Mouse (Mus musculus) G1E-ER4 (cell line): ENCODE measurements around the gene Dbn1. TPM values are rescaled to one million over a fixed set of nuclear protein-coding genes. Genes with fewer than 3 reads are reported as not detected.

Experiments
- GATA1 ChIP-seq: IDR thresholded peaks from one replicate; pipeline ENCODE4 v1.8.0; 2012; ENCODE audit warnings: low read length, inconsistent platforms
- polyA plus RNA-seq: library from polyadenylated mRNA; stranded (reverse); fragments of >175 nt; gene quantifications from 2 replicates; pipeline ENCODE4 v1.2.3, GENCODE M21; 2012

Dbn1 gene
- polyA plus RNA-seq, 1 experiment: 0.03 TPM

DNA sequence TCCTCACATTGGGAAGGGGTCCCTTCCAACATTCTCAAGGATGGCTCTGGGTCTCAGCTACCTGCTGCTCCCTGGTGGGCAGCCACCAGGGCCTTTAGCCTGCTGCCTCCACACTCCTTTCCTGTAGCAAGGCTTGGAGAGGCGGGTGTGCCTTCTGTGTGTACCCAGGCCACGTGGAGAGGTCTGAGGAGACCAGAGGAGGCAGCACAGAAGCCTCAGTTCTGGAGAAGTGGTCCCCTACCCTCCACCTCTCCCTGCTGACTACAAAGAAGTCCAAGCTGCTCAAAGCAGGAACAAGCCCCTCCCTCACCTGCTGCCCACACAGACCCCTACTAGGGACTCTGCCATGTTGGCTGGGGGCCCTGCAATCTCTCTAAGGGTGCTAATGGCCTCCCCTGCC, 6.3 kb upstream of the Dbn1 start:
- no peak for TF ChIP-seq GATA1

DNA sequence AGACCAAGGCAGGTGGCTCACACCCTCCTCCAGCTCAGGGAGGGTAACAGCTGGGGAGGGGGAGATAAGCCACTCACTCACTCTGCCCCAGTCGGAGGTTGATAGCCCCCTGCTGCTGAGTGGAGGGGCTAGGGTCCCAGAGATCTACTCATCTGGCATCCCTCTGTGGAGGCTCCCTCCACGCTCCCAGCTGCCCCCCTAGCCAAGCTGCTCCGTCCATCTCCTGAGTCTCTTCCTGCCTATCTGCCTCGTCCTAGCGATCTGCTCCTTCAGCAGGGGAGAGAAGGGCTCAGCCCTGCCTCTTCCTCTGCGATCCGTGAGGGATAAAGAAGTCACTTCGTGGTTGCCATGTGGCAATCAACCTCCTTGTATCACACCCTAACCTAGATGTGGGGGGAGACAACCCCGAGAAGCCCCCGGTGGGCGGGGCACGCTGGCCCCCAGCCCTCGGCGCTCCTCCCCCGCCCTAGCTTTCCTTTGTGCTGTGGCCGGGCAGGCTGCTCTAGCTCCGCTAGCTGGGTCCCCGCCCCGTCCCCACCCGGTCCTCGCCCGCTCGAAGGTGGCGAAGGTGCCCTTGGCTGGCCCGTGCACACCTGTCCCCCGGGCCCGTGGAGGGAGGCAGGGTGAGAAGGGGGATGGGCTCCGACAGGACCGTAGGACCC, 864 bp downstream of the Dbn1 start:
- no peak for TF ChIP-seq GATA1

DNA sequence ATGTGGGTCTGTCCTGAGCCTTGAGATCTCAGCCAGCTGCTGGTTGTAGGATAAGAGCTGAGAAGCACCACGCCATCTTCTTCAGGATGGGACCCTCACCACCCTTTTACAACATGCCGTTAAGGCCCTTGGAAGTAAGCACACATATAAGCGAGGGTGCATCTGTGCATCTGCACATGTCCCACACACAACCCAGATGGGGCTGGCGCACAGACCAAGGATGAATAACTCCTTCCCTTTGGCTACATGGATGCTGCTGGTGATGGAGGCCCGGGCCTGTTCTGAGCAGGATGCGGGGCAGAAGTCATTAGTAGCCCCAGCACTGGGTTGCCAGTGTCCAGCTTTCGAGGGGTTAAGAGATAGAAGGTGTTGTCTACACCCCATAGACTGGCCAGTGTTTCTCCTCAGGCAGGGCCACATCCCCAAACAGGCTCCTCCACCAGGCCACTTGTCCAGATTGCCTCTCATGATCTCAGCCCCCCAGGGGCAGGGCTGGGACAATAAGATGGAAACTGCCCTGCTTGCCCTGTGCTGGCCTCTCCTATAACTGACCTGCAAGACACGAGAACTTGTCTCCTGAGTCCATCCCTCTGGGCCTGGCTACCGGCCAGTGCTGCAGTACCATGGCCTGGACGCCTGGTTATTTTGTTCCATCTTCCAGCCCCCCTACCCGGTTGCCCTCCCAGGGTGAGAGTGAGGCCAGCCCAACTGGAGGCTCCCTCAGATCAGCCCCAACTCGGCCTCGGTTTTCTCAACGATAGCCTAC, 1.7 kb downstream of the Dbn1 start:
- TF ChIP-seq GATA1: no peak

DNA sequence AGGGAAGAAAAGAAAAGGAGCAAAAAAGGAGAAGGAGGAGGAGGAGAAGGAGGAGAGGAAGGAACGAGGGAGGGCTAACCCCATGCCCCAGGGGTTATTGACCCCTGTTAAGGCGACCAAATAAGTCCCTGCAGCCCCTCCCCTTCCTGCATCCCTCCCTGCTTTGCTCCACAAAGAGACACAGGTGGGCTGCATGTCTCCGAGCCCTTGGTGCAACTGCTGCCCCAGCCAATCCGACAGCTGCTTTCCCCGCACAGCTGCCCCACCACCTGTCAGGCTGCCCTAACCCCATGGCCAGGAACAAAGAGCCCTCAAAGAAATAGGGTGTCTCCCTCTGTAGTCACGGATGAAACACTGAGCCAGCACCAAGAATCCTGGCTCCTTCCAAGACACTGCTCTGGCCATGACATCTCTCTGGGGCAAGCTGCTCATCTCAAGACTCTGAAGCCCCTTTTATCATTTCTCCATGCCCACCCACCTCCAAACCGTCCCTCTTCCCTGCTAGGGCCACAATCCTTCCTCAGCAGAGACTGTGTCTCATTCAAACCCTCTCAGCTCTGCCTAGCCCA, 3.3 kb downstream of the Dbn1 start:
- TF ChIP-seq GATA1: no peak

DNA sequence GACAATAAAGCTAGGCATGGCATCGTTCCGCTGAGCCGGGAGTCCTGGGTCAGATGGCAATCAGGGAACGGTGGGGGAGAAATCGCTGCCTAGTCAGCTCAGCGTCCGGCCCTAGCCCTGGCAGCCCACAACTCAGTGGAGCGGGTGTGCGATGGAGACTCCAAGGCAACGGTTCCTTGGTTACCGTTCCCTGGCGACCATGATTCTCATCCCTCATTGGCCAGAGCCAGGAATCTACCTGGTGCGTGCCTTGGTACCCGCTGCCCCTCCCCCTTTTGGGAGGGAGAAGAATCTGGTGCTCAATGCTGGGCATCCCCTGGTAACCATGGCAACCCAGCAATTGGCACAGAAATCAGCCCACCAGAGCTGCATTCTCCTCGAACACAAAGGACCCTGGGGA, 4.3 kb downstream of the Dbn1 start:
- no peak for TF ChIP-seq GATA1

DNA sequence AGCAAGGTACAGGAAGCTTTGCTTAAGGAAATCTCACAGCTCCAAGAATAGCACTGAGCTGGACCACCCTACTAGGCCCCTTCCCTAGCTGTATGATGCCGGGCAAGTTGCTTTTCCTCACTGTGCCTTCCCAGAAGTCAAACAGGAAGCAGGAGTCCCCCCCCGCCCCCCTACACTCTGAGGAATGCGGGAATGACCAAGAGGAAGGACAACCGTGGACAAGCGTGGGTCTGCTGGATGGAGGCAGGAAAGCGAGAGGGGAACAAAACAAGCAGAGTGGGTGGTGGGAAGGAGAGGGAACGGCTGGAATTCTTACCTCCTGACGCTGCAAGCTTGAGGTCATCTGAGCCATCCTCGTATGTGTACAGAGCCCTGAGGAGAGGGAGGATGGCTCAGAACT, 4.8 kb downstream of the Dbn1 start:
- no peak for TF ChIP-seq GATA1

DNA sequence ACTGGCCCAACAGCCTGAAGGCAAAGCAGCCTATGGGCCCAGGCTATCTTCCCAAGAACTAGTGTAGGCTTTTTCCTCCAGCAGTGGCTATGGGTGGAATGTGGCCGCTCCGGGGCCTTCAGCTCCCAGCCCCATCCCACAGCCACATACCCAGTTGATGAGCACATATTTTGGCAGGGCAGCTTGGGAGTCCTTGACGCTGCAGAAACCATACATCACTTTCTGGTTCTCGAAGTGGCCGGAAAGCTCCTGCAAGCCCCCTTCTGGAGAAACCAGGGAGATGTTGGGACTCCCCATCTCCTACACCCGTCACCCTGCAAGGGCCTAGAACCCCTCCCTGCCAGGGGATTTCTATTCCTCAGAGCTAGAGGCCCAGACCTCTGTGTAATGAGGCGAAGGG, 5.4 kb downstream of the Dbn1 start:
- no peak for TF ChIP-seq GATA1

DNA sequence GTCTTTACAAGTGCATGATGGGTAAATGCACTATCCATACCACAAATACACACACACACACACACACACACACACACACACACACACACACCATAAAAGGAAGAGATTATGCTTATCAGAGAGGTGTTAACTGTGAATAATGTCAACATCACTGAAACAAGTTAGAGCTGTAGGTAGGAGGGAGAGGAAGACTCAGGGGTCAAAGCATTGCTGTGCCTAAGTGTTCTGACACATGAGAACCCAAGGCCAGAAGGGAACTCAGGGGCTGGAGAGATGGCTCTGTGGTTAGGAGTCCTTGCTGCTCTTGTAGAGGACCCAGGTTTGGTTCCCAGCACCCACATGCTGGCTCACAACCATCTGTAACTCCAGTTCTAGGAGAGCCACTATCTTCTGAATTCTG, 8.0 kb downstream of the Dbn1 start:
- no peak for TF ChIP-seq GATA1

DNA sequence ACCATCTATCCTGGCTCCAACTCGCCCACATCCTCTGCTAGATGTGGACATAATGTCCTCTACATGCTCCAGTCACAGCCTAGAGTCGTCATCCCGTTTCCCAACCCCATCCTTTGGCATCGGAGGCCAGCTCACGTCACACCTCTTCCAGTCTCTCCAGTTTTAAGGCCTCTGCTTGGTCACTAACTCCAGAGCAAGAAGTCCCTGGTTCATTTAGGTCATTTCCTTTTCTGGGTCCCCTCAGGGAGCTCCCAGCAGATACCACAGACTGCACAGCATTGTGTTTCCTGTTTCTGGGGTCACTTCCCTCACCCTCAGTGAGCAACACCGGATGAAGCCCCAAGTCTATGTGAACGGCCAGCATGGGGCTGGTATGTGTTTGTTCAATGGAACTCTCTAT, 8.9 kb downstream of the Dbn1 start:
- no peak for TF ChIP-seq GATA1

DNA sequence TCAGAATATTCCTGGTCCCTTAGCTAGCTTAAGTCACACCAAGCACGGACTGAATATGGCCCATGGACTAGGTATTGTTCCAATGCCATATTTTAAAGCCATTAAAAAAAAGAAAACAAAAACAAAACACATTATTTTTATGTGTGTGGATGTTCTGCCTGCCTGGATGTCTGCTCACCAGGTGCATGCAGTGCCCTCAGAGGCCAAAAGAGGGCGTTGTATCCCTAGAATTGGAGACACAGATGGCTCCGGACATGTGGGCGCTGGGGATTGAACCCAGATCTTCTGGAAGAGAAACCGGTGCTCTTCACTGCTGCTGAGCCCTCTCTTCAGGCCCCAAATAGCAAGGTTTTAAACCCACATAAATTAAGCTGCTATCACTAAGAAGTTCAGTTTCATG, 9.9 kb downstream of the Dbn1 start:
- no peak for TF ChIP-seq GATA1

DNA sequence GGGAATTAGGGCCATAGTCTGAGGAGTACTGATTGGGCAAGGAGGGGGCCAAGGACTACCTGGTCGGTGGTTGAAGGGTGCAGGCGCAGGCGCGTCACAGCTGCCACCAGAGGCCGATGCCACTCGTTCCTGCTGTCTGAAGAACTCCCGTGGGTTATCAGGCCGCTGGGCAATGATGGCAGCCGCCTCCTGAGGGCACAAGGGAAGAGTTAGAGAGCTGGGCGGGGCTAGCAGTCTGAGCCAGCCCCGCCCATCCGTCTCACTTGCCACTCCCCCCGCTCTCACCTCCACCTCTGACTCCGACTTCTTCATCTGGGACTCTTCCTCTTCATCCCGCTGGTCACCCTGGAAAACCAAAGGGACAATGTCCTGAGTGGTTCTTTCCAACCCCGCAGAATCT, 10.4 kb downstream of the Dbn1 start:
- no peak for TF ChIP-seq GATA1

DNA sequence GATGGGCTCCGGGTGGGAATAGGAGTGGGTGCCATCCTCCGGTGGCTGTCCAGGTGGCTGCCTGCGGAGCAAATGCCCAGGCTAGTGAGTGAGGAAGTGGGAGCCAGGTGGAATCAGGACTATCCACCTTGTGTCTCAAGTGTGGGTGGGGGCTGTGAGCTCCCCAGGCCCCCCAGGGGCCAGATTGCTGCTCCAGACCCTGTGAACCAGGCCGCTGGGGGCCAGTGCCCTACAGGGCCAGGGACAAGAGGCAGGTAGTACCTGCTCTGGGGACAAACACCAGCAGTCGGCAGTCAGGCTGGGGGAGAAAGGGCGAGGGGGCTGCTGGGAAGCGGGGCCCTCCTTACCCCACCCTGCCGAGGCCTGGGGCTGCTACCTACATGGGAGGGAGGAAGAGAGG, 11.7 kb downstream of the Dbn1 start:
- no peak for TF ChIP-seq GATA1

DNA sequence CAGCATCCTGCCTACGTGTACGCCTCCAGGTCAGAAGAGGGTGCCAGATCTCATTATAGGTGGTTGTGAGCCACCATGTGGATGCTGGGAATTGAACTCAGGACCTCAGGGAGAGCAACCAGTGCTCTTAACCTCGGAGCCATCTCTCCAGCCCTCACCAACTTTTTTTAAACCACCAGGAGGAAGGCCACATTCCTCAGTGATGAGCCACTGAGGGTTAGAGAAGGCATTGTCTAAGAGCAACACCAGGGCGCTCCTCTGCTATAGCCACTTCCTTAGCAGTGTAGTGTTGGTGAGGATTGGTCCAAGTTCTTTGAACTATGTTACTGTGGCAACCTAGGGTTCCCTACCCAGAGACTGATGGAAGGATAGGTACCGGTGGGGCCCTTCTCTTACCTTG, 12.2 kb downstream of the Dbn1 start:
- TF ChIP-seq GATA1: no peak

DNA sequence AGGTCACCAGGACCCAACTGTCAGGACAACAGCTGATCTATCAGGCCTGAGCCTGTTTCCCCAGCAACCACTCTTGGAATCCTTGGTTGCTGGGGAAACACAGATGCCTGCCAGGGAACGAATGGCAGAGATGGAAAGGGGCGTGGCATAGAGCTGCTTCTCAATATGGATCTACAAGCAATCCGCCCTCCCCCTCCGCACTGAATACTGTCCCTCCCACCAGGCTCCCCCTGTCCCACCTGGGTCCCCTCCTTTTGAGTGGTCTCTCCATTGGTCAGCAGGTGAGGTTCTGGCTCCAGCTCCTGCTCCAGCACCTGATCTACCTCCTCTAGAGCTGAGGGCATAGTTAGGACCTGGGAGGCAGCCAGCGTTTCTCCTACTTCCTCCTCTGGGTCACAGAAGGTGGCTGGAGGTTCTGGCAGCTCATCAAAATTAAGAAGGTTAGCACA, 13.3 kb downstream of the Dbn1 start:
- TF ChIP-seq GATA1: no peak

DNA sequence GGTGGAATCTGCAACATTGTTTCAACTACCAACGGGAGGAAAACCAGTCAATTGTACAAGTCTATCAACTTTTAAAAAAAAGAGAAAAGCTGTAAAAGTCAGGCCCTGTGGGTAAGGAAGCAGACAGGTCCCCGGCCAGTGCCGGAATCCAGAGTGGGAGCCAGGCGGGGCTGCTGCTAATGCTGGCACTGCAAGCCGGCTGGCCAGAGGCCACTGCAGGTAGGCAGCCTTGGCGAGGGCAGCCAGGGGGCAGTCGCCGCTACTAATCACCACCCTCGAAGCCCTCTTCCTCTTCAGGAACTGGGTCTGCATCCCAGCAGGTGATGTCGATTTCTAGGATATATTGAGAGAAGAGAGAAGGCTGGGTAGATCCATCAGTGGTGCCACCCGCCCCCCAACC, 13.9 kb downstream of the Dbn1 start:
- TF ChIP-seq GATA1: no peak

DNA sequence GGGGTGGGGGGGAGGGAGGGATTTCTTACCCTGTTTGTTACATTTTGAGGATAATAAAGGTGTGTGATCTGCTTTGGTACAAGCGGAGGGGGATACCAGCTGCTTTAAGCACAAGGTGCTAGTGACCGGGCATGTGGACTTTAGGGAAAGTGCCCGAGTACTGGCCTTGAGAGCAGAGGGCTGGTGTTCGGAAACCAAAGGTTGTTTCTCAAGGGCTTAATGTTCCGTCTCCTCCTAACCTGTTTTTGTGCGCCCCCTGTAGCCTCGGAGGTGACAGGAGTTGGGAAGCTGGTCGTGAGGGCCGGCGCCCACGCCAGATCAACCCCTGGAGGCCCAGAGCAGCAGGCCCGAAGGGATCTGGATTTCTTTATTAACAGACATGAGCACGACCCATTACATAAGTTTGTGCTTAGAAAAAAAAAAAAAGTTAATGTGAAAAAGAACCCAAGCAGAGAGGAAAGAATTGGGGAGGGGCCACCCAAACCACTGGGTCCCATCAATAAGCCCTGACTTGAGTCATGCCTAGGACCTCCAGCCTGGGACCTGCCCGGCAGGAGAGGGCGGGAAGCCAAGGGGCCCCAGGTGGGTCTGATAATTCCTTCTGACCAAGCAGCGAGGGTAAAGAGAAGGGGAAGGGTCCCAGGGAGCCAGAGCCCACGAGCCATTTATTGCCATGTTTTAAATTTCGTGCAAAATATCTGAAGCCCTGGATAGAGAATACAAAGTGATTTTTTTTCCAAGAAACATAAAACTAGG, 14.7 kb downstream of the Dbn1 start:
- TF ChIP-seq GATA1: no peak
